Mouse (Mus musculus): ENCODE data around the gene Smim20. TPM values are rescaled to one million over a fixed set of nuclear protein-coding genes. Genes with fewer than 3 reads are reported as not detected.

Smim20 gene
- polyA plus RNA-seq, 1 experiment from 2014 or later = 78.0 TPM

GRCm38 (mm10) chr5:53269799-53270198 lies 2.9 kb downstream of the Smim20 start:
- 83% methylated on average over 5 of the region's 5 CpGs for WGBS
- peaks cover 22% of the 10 kb centered on the region for H3K4me1 ChIP-seq
- H3K9me3 ChIP-seq = no peaks in the 10 kb centered on the region
- no peak overlapping the region for H3K9ac ChIP-seq
- no peak overlapping the region for H3K4me3 ChIP-seq
- no peaks in the 10 kb centered on the region for H3K36me3 ChIP-seq
- no peak overlapping the region for H3K4me2 ChIP-seq (replicated peaks)
- H3K27me3 ChIP-seq = no peaks in the 10 kb centered on the region
- no peak for ATAC-seq (ENCODE audit: low FRiP score, low read depth)
- no peak overlapping the region for H3K27ac ChIP-seq

GRCm38 (mm10) chr5:53270947-53271711 lies 4.2 kb downstream of the Smim20 start:
- no peaks in the 10 kb centered on the region for H3K36me3 ChIP-seq
- no peak overlapping the region for H3K4me3 ChIP-seq
- no peak overlapping the region for H3K9ac ChIP-seq
- WGBS = 90% methylated on average over 13 of the region's 13 CpGs
- H3K4me2 ChIP-seq (replicated peaks) = no peak overlapping the region
- no peak overlapping the region for H3K27ac ChIP-seq
- H3K4me1 ChIP-seq = peaks cover 36% of the 10 kb centered on the region
- H3K9me3 ChIP-seq = no peaks in the 10 kb centered on the region
- no peaks in the 10 kb centered on the region for H3K27me3 ChIP-seq
- ATAC-seq (ENCODE audit: low FRiP score, low read depth) = no peak

GRCm38 (mm10) chr5:53272626-53273025 lies 5.7 kb downstream of the Smim20 start:
- Histone ChIP-seq H3K27me3 (no peaks in the 10 kb centered on the region), H3K27ac (no peak overlapping the region), H3K9ac (no peak overlapping the region), H3K9me3 (no peaks in the 10 kb centered on the region), H3K4me2 (replicated peaks) (no peak overlapping the region), H3K36me3 (peaks cover under 1% of the 10 kb centered on the region; the same call in 1 of the 2 replicates), H3K4me1 (peaks cover 41% of the 10 kb centered on the region), H3K4me3 (no peak overlapping the region)
- no peak for ATAC-seq (ENCODE audit: low FRiP score, low read depth)
- WGBS = 93% methylated on average over 4 of the region's 4 CpGs

GRCm38 (mm10) chr5:53273699-53274430 lies 7.0 kb downstream of the Smim20 start:
- Histone ChIP-seq H3K4me1 (peaks cover 31% of the 10 kb centered on the region), H3K36me3 (peaks cover 11% of the 10 kb centered on the region), H3K9me3 (no peaks in the 10 kb centered on the region), H3K27me3 (no peaks in the 10 kb centered on the region), H3K4me3 (no peak overlapping the region), H3K27ac (no peak overlapping the region), H3K4me2 (replicated peaks) (no peak overlapping the region), H3K9ac (no peak overlapping the region)
- 58% methylated on average over 5 of the region's 5 CpGs for WGBS
- ATAC-seq (ENCODE audit: low FRiP score, low read depth) = peak; percentile 68; the same call in 1 of the 2 replicates

DNA sequence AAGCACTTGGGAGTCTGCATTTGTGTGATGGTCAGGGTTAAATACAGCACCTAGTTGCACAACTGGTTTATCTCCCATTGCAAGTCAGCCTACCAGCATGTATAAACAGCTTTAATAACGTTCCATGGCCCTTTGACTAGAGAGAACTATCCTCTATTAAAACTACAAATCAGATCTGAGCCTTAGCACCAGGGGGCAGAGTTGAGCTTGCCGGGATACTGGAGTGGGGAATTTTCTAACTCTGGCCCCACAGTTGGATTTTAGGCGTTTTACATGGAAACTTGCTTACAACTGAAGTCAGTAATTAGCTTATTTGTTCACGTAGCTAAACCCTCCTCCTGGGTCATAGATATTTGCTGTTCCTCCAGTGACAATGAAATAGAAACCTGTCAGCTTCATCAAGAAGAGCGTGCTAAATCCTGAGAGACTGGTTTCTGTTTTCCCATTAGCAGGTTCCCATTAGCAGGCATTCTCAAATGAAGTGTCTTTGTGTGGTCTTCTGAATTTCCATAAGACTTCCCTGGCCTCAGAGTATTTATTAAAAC lies 8.0 kb downstream of the Smim20 start:
- H3K9ac ChIP-seq = no peak overlapping the region

GRCm38 (mm10) chr5:53275376-53275775 lies 8.5 kb downstream of the Smim20 start:
- Histone ChIP-seq H3K4me3 (no peak overlapping the region), H3K27me3 (no peaks in the 10 kb centered on the region), H3K9ac (no peak overlapping the region), H3K36me3 (peaks cover 13% of the 10 kb centered on the region), H3K4me1 (peaks cover 31% of the 10 kb centered on the region), H3K4me2 (replicated peaks) (no peak overlapping the region), H3K27ac (no peak overlapping the region), H3K9me3 (no peaks in the 10 kb centered on the region)
- WGBS = 40% methylated on average over 3 of the region's 3 CpGs
- ATAC-seq (ENCODE audit: low FRiP score, low read depth) = no peak

More for the DNA sequence above, 8.0 kb downstream of the Smim20 start:
- Histone ChIP-seq H3K4me2 (replicated peaks) (no peak overlapping the region), H3K9me3 (no peaks in the 10 kb centered on the region), H3K4me3 (no peak overlapping the region), H3K4me1 (peaks cover 31% of the 10 kb centered on the region), H3K27me3 (no peaks in the 10 kb centered on the region), H3K36me3 (peaks cover 13% of the 10 kb centered on the region), H3K27ac (no peak overlapping the region)
- ATAC-seq (ENCODE audit: low FRiP score, low read depth) = no peak
- 29% methylated on average over 5 of the region's 5 CpGs for WGBS

DNA sequence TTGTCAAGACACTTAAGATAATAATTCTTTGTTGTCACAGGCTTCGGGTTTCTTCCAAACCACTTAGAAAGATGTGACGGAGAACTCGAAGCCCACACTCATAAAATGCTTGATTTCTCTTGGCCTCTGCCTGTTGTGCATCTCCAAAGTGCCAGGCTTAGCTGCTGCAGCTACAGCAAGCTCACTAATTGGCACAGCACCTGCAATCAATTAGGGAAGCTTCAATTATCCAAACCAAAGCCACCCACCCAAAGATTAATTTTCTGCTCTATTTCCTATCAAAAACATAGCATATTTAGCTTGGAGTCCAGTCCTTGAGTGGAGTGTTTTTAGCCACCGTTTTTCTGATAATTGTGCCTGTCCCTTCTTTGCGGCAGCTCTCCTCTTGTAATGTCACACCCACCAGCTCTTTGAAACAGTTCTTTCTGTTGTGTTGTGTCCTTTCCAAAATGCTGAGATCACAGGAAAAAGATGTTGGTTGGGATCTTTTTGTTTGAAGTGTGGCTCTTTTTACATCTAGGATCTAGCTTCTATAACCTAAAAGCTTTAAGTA lies 9.7 kb downstream of the Smim20 start:
- no peak overlapping the region for H3K9ac ChIP-seq
- WGBS = 19% methylated on average over 5 of the region's 5 CpGs
- H3K27ac ChIP-seq = no peak overlapping the region
- H3K36me3 ChIP-seq = peaks cover 13% of the 10 kb centered on the region
- ATAC-seq (ENCODE audit: low FRiP score, low read depth) = no peak
- H3K4me3 ChIP-seq = no peak overlapping the region
- peaks cover 31% of the 10 kb centered on the region for H3K4me1 ChIP-seq
- H3K4me2 ChIP-seq (replicated peaks) = no peak overlapping the region
- H3K9me3 ChIP-seq = no peaks in the 10 kb centered on the region
- no peaks in the 10 kb centered on the region for H3K27me3 ChIP-seq

DNA sequence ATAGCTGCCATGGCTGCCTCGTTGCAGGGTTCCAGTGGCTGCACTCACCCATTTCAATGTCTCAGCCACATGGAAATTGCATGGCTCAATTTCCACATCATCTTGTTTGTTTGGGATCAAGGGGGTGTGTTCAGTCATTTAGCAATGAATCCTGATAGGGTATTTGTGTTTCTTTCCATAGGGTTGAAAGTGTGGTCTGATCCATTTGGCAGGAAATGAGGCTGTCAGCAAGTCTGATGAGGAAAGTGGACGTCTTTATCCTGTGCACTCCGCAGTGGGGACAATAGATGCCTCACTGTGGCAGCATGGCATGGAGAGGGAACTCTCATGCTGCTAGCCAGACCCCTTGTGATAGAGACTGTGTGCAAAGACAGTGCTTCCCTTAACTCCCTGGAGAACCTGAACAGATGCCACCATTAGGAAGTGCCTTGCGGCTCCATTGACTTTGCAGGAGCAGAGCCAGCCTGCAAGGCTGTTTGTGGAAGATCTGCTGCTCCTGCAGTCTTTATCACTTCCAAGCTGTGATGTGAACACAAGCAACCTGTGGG lies 10.9 kb downstream of the Smim20 start:
- no peak overlapping the region for H3K4me3 ChIP-seq
- 50% methylated on average over 4 of the region's 4 CpGs for WGBS
- no peaks in the 10 kb centered on the region for H3K9me3 ChIP-seq
- H3K4me2 ChIP-seq (replicated peaks) = no peak overlapping the region
- ATAC-seq (ENCODE audit: low FRiP score, low read depth) = no peak
- no peak overlapping the region for H3K9ac ChIP-seq
- no peaks in the 10 kb centered on the region for H3K27me3 ChIP-seq
- H3K4me1 ChIP-seq = peaks cover 31% of the 10 kb centered on the region
- H3K36me3 ChIP-seq = peaks cover 13% of the 10 kb centered on the region
- H3K27ac ChIP-seq = no peak overlapping the region

GRCm38 (mm10) chr5:53279216-53279813 lies 12.4 kb downstream of the Smim20 start:
- Histone ChIP-seq H3K9me3 (no peaks in the 10 kb centered on the region), H3K9ac (no peak overlapping the region), H3K4me1 (peaks cover 31% of the 10 kb centered on the region), H3K27ac (no peak overlapping the region), H3K27me3 (no peaks in the 10 kb centered on the region), H3K36me3 (peaks cover 13% of the 10 kb centered on the region), H3K4me3 (no peak overlapping the region), H3K4me2 (replicated peaks) (no peak overlapping the region)
- WGBS = 59% methylated on average over 12 of the region's 12 CpGs
- no peak for ATAC-seq (ENCODE audit: low FRiP score, low read depth)

GRCm38 (mm10) chr5:53282487-53282886 lies 15.6 kb downstream of the Smim20 start:
- Histone ChIP-seq H3K9me3 (no peaks in the 10 kb centered on the region), H3K27me3 (no peaks in the 10 kb centered on the region), H3K4me2 (replicated peaks) (no peak overlapping the region), H3K27ac (no peak overlapping the region), H3K36me3 (peaks cover 13% of the 10 kb centered on the region), H3K9ac (no peak overlapping the region), H3K4me3 (no peak overlapping the region), H3K4me1 (peaks cover under 1% of the 10 kb centered on the region; the same call in 1 of the 2 replicates)
- WGBS = 83% methylated on average over 4 of the region's 4 CpGs
- no peak for ATAC-seq (ENCODE audit: low FRiP score, low read depth)

- ATAC-seq (ENCODE audit: low FRiP score, low read depth) = no peak
- H3K4me3 ChIP-seq = no peak overlapping the region
- H3K4me2 ChIP-seq (replicated peaks) = no peak overlapping the region
- H3K9me3 ChIP-seq = no peaks in the 10 kb centered on the region
- no peaks in the 10 kb centered on the region for H3K27me3 ChIP-seq
- no peaks in the 10 kb centered on the region for H3K4me1 ChIP-seq
- no peak overlapping the region for H3K27ac ChIP-seq
- H3K9ac ChIP-seq = no peak overlapping the region
- no peaks in the 10 kb centered on the region for H3K36me3 ChIP-seq
- 95% methylated on average over 2 of the region's 2 CpGs for WGBS
Observed at GRCm38 (mm10) chr5:53286406-53286805, 19.5 kb downstream of the Smim20 start.
